In genomic region chr2:153240701-153241235, GRCm38 (mm10) we compare ENCODE assay signal across 8 mouse cellular contexts. TPM values are rescaled to one million over a fixed set of nuclear protein-coding genes. Genes with fewer than 3 reads are reported as not detected.
DNase-seq lines count a peak whose midpoint lies in the region; ATAC-seq and TF ChIP-seq lines count a peak whose summit lies in the region.

No protein-coding gene starts in this region.

- H3K4me1 ChIP-seq in heart, embryonic 10.5 days = peaks cover 41% of the 10 kb centered on the region
- peaks cover 39% of the 10 kb centered on the region for H3K4me1 ChIP-seq in forebrain, embryonic 15.5 days
- peaks cover 46% of the 10 kb centered on the region for H3K4me1 ChIP-seq in midbrain, embryonic 10.5 days
- H3K4me1 ChIP-seq in thymus, adult 2 months (replicated peaks; ENCODE audit: control insufficient read depth, insufficient read depth, low read length) = peaks cover 11% of the 10 kb centered on the region

- no peaks in the 10 kb centered on the region for H3K9me3 ChIP-seq in heart, embryonic 10.5 days
- H3K9me3 ChIP-seq in forebrain, embryonic 15.5 days = no peaks in the 10 kb centered on the region
- no peaks in the 10 kb centered on the region for H3K9me3 ChIP-seq in midbrain, embryonic 10.5 days (replicated peaks)

- H3K9ac ChIP-seq in forebrain, embryonic 15.5 days (replicated peaks) = peak overlapping the region; percentile 92

- peak overlapping the region; percentile 79 for H3K4me3 ChIP-seq in heart, embryonic 10.5 days
- H3K4me3 ChIP-seq in forebrain, embryonic 15.5 days = peak overlapping the region; percentile 92
- H3K4me3 ChIP-seq in midbrain, embryonic 10.5 days = peak overlapping the region; percentile 99
- peak overlapping the region; percentile 68 for H3K4me3 ChIP-seq in thymus, adult 2 months (ENCODE audit: control insufficient read depth, insufficient read depth, low read length)

- peak overlapping the region; percentile 84 for H3K4me2 ChIP-seq in forebrain, embryonic 15.5 days (replicated peaks)

- TF ChIP-seq POLR2A in thymus, adult 2 months (IDR thresholded peaks at IDR 0.05; ENCODE audit: control insufficient read depth, extremely low read depth, insufficient read depth, low read length, poor library complexity) = no peak

- no peaks in the 10 kb centered on the region for H3K27me3 ChIP-seq in heart, embryonic 10.5 days (ENCODE audit: insufficient read depth, poor library complexity, severe bottlenecking)
- H3K27me3 ChIP-seq in forebrain, embryonic 15.5 days = no peaks in the 10 kb centered on the region
- no peaks in the 10 kb centered on the region for H3K27me3 ChIP-seq in midbrain, embryonic 10.5 days (ENCODE audit: low read depth, poor library complexity, severe bottlenecking)
- no peaks in the 10 kb centered on the region for H3K27me3 ChIP-seq in thymus, adult 2 months (ENCODE audit: control insufficient read depth, insufficient read depth, low read length)

- H3K27ac ChIP-seq in heart, embryonic 10.5 days = peak overlapping the region; percentile 95
- H3K27ac ChIP-seq in forebrain, embryonic 15.5 days (replicated peaks) = peak overlapping the region; percentile 85
- H3K27ac ChIP-seq in midbrain, embryonic 10.5 days (replicated peaks) = peak overlapping the region; percentile 99
- H3K27ac ChIP-seq in thymus, adult 2 months (ENCODE audit: control insufficient read depth, insufficient read depth, low read length) = peak overlapping the region; percentile 52

- WGBS in heart, embryonic 10.5 days = under 1% methylated on average over 31 of the region's 33 CpGs
- under 1% methylated on average over 33 of the region's 33 CpGs for WGBS in forebrain, embryonic 15.5 days
- WGBS in midbrain, embryonic 10.5 days = under 1% methylated on average over 30 of the region's 33 CpGs
- WGBS in thymus, adult 2 months = 1% methylated on average over 33 of the region's 33 CpGs

- no peak; the same call in 1 of the 2 replicates for ATAC-seq in forebrain, embryonic 15.5 days (replicated peaks)

- DNase-seq in heart, embryonic 10.5 days (ENCODE audit: low spot score) = peak; percentile 91
- DNase-seq in heart, adult 11 months = no peak
- peak; percentile 48 for DNase-seq in adipocyte (ENCODE audit: low spot score)
- DNase-seq in kidney, postnatal 10 days = peak; percentile 42
- no peak for DNase-seq in midbrain, embryonic 10.5 days (ENCODE audit: low spot score)
- peak; percentile 64 for DNase-seq in thymus, adult 2 months
- DNase-seq in frontal cortex, adult 2 months (ENCODE audit: extremely low spot score in 1 of 2, low spot score in 1 of 2) = no peak

- TF ChIP-seq CTCF in thymus, adult 2 months (IDR thresholded peaks at IDR 0.05; ENCODE audit: borderline replicate concordance, control insufficient read depth, extremely low read depth, insufficient read depth, low read length, poor library complexity) = no peak

- peaks cover 28% of the 10 kb centered on the region for H3K36me3 ChIP-seq in heart, embryonic 10.5 days
- H3K36me3 ChIP-seq in forebrain, embryonic 15.5 days = peaks cover 3% of the 10 kb centered on the region
- H3K36me3 ChIP-seq in midbrain, embryonic 10.5 days = peaks cover 53% of the 10 kb centered on the region
- peaks cover 3% of the 10 kb centered on the region for H3K36me3 ChIP-seq in thymus, adult 2 months (ENCODE audit: control insufficient read depth, insufficient read depth, low read length)

RNA-seq across cellular contexts. Expression of gene Plagl2, which starts 0.5 kb away (rescaled TPM):
- 22.4 and 22.8 TPM in 2 replicates for polyA plus RNA-seq in heart, embryonic 10.5 days (2016; fragmentation: Nextera tagmentation; extraction: Ambion mirVana)
- polyA plus RNA-seq in forebrain, embryonic 15.5 days (2015; fragmentation: Nextera tagmentation; extraction: Ambion mirVana) = 6.8 and 7.7 TPM in 2 replicates
- 29.1 and 29.4 TPM in 2 replicates for polyA plus RNA-seq in midbrain, embryonic 10.5 days (2016; fragmentation: Nextera tagmentation; extraction: Ambion mirVana)
- polyA plus RNA-seq in thymus, adult 2 months (2012; rRNA removed) = 29.3 and 34.4 TPM in 2 replicates
- polyA plus RNA-seq in frontal cortex, adult 2 months (2012; rRNA removed) = 4.4 and 4.9 TPM in 2 replicates

RNA-seq across cellular contexts. Expression of gene Pofut1, which starts 0.6 kb away (rescaled TPM):
- polyA plus RNA-seq in heart, embryonic 10.5 days (2016; fragmentation: Nextera tagmentation; extraction: Ambion mirVana) = 4.4 and 6.1 TPM in 2 replicates
- polyA plus RNA-seq in forebrain, embryonic 15.5 days (2015; fragmentation: Nextera tagmentation; extraction: Ambion mirVana) = 5.7 and 6.6 TPM in 2 replicates
- 5.9 and 6.3 TPM in 2 replicates for polyA plus RNA-seq in midbrain, embryonic 10.5 days (2016; fragmentation: Nextera tagmentation; extraction: Ambion mirVana)
- polyA plus RNA-seq in thymus, adult 2 months (2012; rRNA removed) = 30.2 and 30.8 TPM in 2 replicates
- polyA plus RNA-seq in frontal cortex, adult 2 months (2012; rRNA removed) = 16.1 and 19.0 TPM in 2 replicates

RNA-seq across cellular contexts. Expression of gene Tspyl3, which starts 15.5 kb away (rescaled TPM):
- 7.7 and 8.8 TPM in 2 replicates for polyA plus RNA-seq in heart, embryonic 10.5 days (2016; fragmentation: Nextera tagmentation; extraction: Ambion mirVana)
- polyA plus RNA-seq in forebrain, embryonic 15.5 days (2015; fragmentation: Nextera tagmentation; extraction: Ambion mirVana) = 29.4 and 33.1 TPM in 2 replicates
- 7.3 and 8.1 TPM in 2 replicates for polyA plus RNA-seq in midbrain, embryonic 10.5 days (2016; fragmentation: Nextera tagmentation; extraction: Ambion mirVana)
- polyA plus RNA-seq in thymus, adult 2 months (2012; rRNA removed) = 44.6 and 45.4 TPM in 2 replicates
- polyA plus RNA-seq in frontal cortex, adult 2 months (2012; rRNA removed) = 23.4 and 24.8 TPM in 2 replicates

RNA-seq across cellular contexts. Expression of gene Kif3b, which starts 50.4 kb away (rescaled TPM):
- 4.1 and 4.4 TPM in 2 replicates for polyA plus RNA-seq in heart, embryonic 10.5 days (2016; fragmentation: Nextera tagmentation; extraction: Ambion mirVana)
- polyA plus RNA-seq in forebrain, embryonic 15.5 days (2015; fragmentation: Nextera tagmentation; extraction: Ambion mirVana) = 18.7 and 19.0 TPM in 2 replicates
- polyA plus RNA-seq in midbrain, embryonic 10.5 days (2016; fragmentation: Nextera tagmentation; extraction: Ambion mirVana) = 7.0 TPM in 2 replicates
- 13.0 and 15.7 TPM in 2 replicates for polyA plus RNA-seq in thymus, adult 2 months (2012; rRNA removed)
- 32.5 and 34.7 TPM in 2 replicates for polyA plus RNA-seq in frontal cortex, adult 2 months (2012; rRNA removed)

Comparison
In these comparisons a context has a peak if more than half of its experiments do, and no peak if none do; other contexts are left out.
1. DNase-seq: peak in heart, embryonic 10.5 days (single experiment), adipocyte (single experiment), kidney, postnatal 10 days (single experiment) and thymus, adult 2 months (single experiment); none in heart, adult 11 months (single experiment), midbrain, embryonic 10.5 days (single experiment) and frontal cortex, adult 2 months (0 of 2).
2. Peak in every context shown above with its lines, with median percentiles within 50 percentile points of each other: H3K27ac ChIP-seq and H3K4me3 ChIP-seq.